Mouse (Mus musculus): ENCODE results near the gene Zfp667. TPM values are rescaled to one million over a fixed set of nuclear protein-coding genes. Genes with fewer than 3 reads are reported as not detected.
"Not testable (repeated sequence)": the region's sequence is repeated elsewhere in the genome, so short reads cannot be mapped to it uniquely, and the experiment has no call there.

Zfp667 gene
- polyA plus RNA-seq, 1 experiment from 2014 or later: 6.6 TPM

- Histone ChIP-seq H3K27me3 (replicated peaks; ENCODE audit: low read depth, poor library complexity, severe bottlenecking) (no peaks in the 10 kb centered on the region), H3K27ac (replicated peaks) (no peak overlapping the region), H3K4me1 (no peaks in the 10 kb centered on the region), H3K4me3 (no peak overlapping the region), H3K9me3 (peaks cover 13% of the 10 kb centered on the region; the same call in 1 of the 2 replicates), H3K36me3 (replicated peaks) (no peaks in the 10 kb centered on the region)
- DNase-seq (ENCODE audit: low spot score): peak; percentile 32
- WGBS: 65% methylated on average over 8 of the region's 8 CpGs
Measured at GRCm38 (mm10) chr7:6265695-6266094, 20.7 kb upstream of the Zfp667 start.

GRCm38 (mm10) chr7:6277906-6278305, 8.5 kb upstream of the Zfp667 start:
- no peak overlapping the region for H3K4me3 ChIP-seq
- WGBS: 68% methylated on average over 3 of the region's 3 CpGs
- no peaks in the 10 kb centered on the region for H3K9me3 ChIP-seq
- no peaks in the 10 kb centered on the region for H3K4me1 ChIP-seq
- H3K36me3 ChIP-seq (replicated peaks): no peaks in the 10 kb centered on the region
- no peak for DNase-seq (ENCODE audit: low spot score)
- H3K27ac ChIP-seq (replicated peaks): no peak overlapping the region
- no peaks in the 10 kb centered on the region for H3K27me3 ChIP-seq (replicated peaks; ENCODE audit: low read depth, poor library complexity, severe bottlenecking)

DNA sequence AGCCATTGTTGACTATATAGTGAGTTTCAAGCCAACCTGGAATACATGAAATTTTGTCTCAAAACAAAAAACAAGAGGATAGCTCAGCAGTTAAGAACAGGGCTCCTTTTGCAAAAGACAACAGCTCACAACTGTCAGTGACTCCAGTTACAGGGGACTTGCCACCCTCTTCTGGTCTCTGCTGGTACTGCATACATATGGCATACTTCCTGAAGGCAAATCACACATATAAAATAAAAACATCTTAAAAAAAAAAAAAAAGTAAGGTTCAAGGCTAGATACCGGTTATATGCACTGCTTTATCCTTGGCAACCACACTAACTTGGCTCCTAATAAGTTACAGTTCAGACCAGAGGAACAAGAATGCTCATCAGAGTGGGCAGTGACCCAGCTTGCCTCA, 3.6 kb upstream of the Zfp667 start:
- DNase-seq (ENCODE audit: low spot score): peak; percentile 75
- no peaks in the 10 kb centered on the region for H3K27me3 ChIP-seq (replicated peaks; ENCODE audit: low read depth, poor library complexity, severe bottlenecking)
- peaks cover 18% of the 10 kb centered on the region for H3K4me1 ChIP-seq
- H3K4me3 ChIP-seq: peak overlapping the region; percentile 64
- no peaks in the 10 kb centered on the region for H3K36me3 ChIP-seq (replicated peaks)
- H3K27ac ChIP-seq (replicated peaks): peak overlapping the region; percentile 88; the same call in 1 of the 2 replicates
- no peaks in the 10 kb centered on the region for H3K9me3 ChIP-seq
- WGBS: 3% methylated on average over 1 of the region's 1 CpGs

DNA sequence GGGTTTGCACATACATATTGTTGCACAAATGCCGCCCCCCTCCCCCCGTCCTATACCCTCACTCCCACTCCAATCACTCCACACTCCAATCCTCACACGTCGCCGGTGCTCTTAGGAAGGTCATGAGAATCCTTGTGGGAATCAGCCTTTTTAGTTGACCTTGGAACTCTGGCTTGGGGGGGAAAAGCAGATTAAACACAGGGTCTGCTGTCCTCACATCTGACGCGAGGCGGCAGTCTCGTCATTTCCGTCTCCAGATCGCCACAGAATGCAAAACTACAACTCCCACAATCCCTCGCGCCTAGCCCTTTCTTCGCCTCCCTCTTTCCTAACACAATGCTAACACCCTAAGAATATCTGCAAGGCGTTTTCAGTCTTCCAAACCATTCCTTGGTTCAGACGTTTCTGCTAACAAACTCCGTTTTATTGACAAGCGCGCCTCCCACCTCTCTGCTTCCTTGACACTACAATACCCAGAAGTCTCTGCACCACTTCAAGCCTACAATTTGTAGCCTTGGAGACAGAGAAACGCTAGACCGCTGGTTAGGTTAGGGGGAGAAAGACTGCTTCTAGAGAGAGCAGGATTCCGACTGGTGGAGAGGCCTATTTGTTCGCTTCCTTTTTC, 2.8 kb upstream of the Zfp667 start:
- 1% methylated on average over 23 of the region's 23 CpGs for WGBS
- Histone ChIP-seq H3K9me3 (no peaks in the 10 kb centered on the region), H3K27ac (replicated peaks) (peak overlapping the region; percentile 88)

GRCm38 (mm10) chr7:6284442-6285012, 1.9 kb upstream of the Zfp667 start:
- WGBS: 86% methylated on average over 4 of the region's 4 CpGs
- Histone ChIP-seq H3K4me3 (no peak overlapping the region), H3K4me1 (peaks cover 18% of the 10 kb centered on the region), H3K36me3 (replicated peaks) (no peaks in the 10 kb centered on the region), H3K9me3 (no peaks in the 10 kb centered on the region), H3K27ac (replicated peaks) (no peak overlapping the region), H3K27me3 (replicated peaks; ENCODE audit: low read depth, poor library complexity, severe bottlenecking) (no peaks in the 10 kb centered on the region)
- no peak for DNase-seq (ENCODE audit: low spot score)

More for the DNA sequence above, 2.8 kb upstream of the Zfp667 start:
- Histone ChIP-seq H3K27me3 (replicated peaks; ENCODE audit: low read depth, poor library complexity, severe bottlenecking) (no peaks in the 10 kb centered on the region), H3K4me1 (peaks cover 18% of the 10 kb centered on the region), H3K4me3 (peak overlapping the region; percentile 64), H3K36me3 (replicated peaks) (no peaks in the 10 kb centered on the region)
- peak; percentile 85 for DNase-seq (ENCODE audit: low spot score)

- H3K27me3 ChIP-seq (replicated peaks; ENCODE audit: low read depth, poor library complexity, severe bottlenecking): no peaks in the 10 kb centered on the region
- no peaks in the 10 kb centered on the region for H3K9me3 ChIP-seq
- H3K27ac ChIP-seq (replicated peaks): peak overlapping the region; percentile 82; the same call in 1 of the 2 replicates
- WGBS: 88% methylated on average over 6 of the region's 6 CpGs
- H3K4me3 ChIP-seq: peak overlapping the region; percentile 66
- H3K36me3 ChIP-seq (replicated peaks): no peaks in the 10 kb centered on the region
- peaks cover 18% of the 10 kb centered on the region for H3K4me1 ChIP-seq
- no peak for DNase-seq (ENCODE audit: low spot score)
Measured at GRCm38 (mm10) chr7:6285366-6285765, 1.0 kb upstream of the Zfp667 start.

- Histone ChIP-seq H3K4me1 (peaks cover 18% of the 10 kb centered on the region), H3K9me3 (no peaks in the 10 kb centered on the region), H3K27me3 (replicated peaks; ENCODE audit: low read depth, poor library complexity, severe bottlenecking) (no peaks in the 10 kb centered on the region), H3K27ac (replicated peaks) (peak overlapping the region; percentile 82), H3K4me3 (peak overlapping the region; percentile 66), H3K36me3 (replicated peaks) (no peaks in the 10 kb centered on the region)
- 36% methylated on average over 15 of the region's 15 CpGs for WGBS
- peak; percentile 14 for DNase-seq (ENCODE audit: low spot score)
Measured at GRCm38 (mm10) chr7:6286921-6287531, 647 bp downstream of the Zfp667 start.

DNA sequence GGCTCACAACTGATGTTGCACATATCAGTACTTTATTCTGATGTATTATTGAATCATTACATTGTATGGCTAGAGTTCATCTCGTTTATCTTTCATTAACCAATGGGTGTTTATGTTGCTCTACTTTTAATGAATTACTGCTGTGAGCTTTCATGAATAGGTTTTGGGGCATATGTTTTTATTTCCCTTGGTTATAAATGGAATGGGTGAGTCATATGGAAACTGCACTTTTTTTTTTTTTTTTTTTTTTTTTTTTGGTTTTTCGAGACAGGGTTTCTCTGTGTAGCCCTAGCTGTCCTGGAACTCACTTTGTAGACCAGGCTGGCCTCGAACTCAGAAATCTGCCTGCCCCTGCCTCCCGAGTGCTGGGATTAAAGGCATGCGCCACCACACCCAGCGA, 4.7 kb downstream of the Zfp667 start:
- H3K4me1 ChIP-seq: peaks cover 11% of the 10 kb centered on the region
- H3K27me3 ChIP-seq (replicated peaks; ENCODE audit: low read depth, poor library complexity, severe bottlenecking); DNase-seq (ENCODE audit: low spot score); H3K4me3 ChIP-seq; H3K9me3 ChIP-seq; H3K27ac ChIP-seq (replicated peaks): not testable (repeated sequence)
- 84% methylated on average over 6 of the region's 6 CpGs for WGBS
- peaks cover 14% of the 10 kb centered on the region for H3K36me3 ChIP-seq (replicated peaks)

- not testable (repeated sequence) for H3K9me3 ChIP-seq; H3K27ac ChIP-seq (replicated peaks); H3K27me3 ChIP-seq (replicated peaks; ENCODE audit: low read depth, poor library complexity, severe bottlenecking); H3K4me1 ChIP-seq; DNase-seq (ENCODE audit: low spot score); H3K4me3 ChIP-seq
- 75% methylated on average over 11 of the region's 11 CpGs for WGBS
- peaks cover 28% of the 10 kb centered on the region for H3K36me3 ChIP-seq (replicated peaks)
Measured at GRCm38 (mm10) chr7:6300796-6301195, 14.4 kb downstream of the Zfp667 start.

DNA sequence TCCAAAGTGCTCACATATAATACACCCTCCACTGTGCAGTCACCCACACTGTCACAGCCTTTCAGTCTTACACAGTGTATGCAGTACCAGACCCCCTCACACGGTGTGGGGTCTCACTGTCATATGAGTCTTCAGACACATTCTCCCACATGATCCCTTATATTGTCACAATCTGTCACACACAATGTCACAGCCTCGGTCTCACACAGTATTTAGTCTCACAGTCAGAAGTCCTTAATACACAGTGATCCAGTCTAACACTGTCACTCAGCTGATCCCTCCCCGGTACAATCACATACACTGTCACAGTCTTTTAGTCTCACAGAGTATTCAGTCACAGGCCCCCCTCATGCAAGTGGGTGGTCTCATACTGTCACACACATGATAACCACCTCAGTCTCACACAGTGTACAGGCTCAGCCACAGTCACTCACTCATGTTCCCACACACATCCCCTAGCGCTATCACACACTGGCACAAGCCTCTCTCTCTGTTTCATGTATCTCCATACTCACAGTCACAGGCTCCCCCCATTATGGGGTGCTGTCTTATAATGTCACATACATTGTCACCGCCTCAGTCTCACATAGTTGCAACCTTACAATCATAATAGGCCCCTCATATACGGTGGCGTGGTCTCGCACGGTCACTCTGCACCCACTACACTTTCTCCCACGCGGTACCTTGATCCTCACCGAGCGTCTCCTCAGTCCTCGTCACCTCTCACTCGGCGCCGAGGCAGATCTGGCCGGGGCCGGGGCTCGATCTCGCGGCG, 44.3 kb downstream of the Zfp667 start:
- Histone ChIP-seq H3K27me3 (replicated peaks; ENCODE audit: low read depth, poor library complexity, severe bottlenecking) (no peaks in the 10 kb centered on the region), H3K4me3 (peak overlapping the region; percentile 69), H3K9me3 (0 out of 2 replicates have a peak, but pooled peaks cover 4% of the 10 kb centered on the region), H3K27ac (replicated peaks) (peak overlapping the region; percentile 90), H3K36me3 (replicated peaks) (peaks cover 21% of the 10 kb centered on the region), H3K4me1 (peaks cover 10% of the 10 kb centered on the region)
- 19% methylated on average over 23 of the region's 23 CpGs for WGBS
- no peak for DNase-seq (ENCODE audit: low spot score)

GRCm38 (mm10) chr7:6331233-6331956, 45.0 kb downstream of the Zfp667 start, which contains the start of gene Zfp583:
Gene Zfp583, minus strand, starts transcription at chr7:6331285.
- peaks cover 10% of the 10 kb centered on the region for H3K4me1 ChIP-seq
- peak; percentile 87 for DNase-seq (ENCODE audit: low spot score)
- H3K27ac ChIP-seq (replicated peaks): peak within 1 kb of the TSS; percentile 90
- H3K27me3 ChIP-seq (replicated peaks; ENCODE audit: low read depth, poor library complexity, severe bottlenecking): no peaks in the 10 kb centered on the region
- 4% methylated on average over 31 of the region's 31 CpGs for WGBS
- H3K4me3 ChIP-seq: peak within 1 kb of the TSS; percentile 69
- H3K36me3 ChIP-seq (replicated peaks): peaks cover 17% of the 10 kb centered on the region
- H3K9me3 ChIP-seq: 0 out of 2 replicates have a peak, but pooled peaks cover 4% of the 10 kb centered on the region

DNA sequence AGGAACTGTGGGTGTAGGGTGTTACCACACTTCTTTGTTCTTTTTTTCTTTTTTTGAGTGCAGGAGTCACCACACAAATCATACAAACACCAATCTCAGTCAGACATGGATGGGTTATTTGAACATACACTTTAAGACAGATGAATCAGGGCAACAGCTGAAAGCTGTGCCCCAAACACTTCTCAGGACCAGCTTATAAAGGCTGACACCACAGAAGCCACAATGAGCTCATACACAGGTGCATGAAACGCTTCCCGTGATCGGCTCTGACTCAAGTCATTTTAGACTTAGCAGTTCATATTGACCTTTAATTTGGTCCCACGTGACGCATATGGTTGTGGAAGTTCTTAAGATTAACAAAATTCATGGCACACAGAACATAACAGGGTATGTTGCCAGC, 53.5 kb downstream of the Zfp667 start:
- Histone ChIP-seq H3K27ac (replicated peaks) (no peak overlapping the region), H3K36me3 (replicated peaks) (no peaks in the 10 kb centered on the region), H3K4me3 (no peak overlapping the region), H3K27me3 (replicated peaks; ENCODE audit: low read depth, poor library complexity, severe bottlenecking) (no peaks in the 10 kb centered on the region), H3K4me1 (peaks cover 3% of the 10 kb centered on the region), H3K9me3 (no peaks in the 10 kb centered on the region)
- no peak for DNase-seq (ENCODE audit: low spot score)
- WGBS: 82% methylated on average over 5 of the region's 5 CpGs

All from embryonic facial prominence, embryonic 10.5 days (tissue).